Mouse (Mus musculus) left cerebral cortex, adult 18-20 months (tissue): ENCODE measurements around the gene Rnf213. TPM values are rescaled to one million over a fixed set of nuclear protein-coding genes. Genes with fewer than 3 reads are reported as not detected.

Source experiments
- DNase-seq, 2 experiments: peaks; one replicate each; pipeline ENCODE4 v3.0.0; 2021 to 2022; ENCODE audit warnings: low spot score in 2 of 2, mixed read lengths in 1 of 2
- microRNA-seq, 2 experiments: library from miRNA; unstranded; fragments of <30 nt; microRNA quantifications; one replicate each; pipeline ENCODE4 v1.2.0; 2021
- total RNA-seq, 2 experiments: library from RNA; stranded (reverse); gene quantifications; 2 replicates each; pipeline ENCODE4 v1.2.3; 2021

Rnf213 gene
- total RNA-seq, 2 experiments from 2014 or later: 3.6 to 4.0 TPM

DNA sequence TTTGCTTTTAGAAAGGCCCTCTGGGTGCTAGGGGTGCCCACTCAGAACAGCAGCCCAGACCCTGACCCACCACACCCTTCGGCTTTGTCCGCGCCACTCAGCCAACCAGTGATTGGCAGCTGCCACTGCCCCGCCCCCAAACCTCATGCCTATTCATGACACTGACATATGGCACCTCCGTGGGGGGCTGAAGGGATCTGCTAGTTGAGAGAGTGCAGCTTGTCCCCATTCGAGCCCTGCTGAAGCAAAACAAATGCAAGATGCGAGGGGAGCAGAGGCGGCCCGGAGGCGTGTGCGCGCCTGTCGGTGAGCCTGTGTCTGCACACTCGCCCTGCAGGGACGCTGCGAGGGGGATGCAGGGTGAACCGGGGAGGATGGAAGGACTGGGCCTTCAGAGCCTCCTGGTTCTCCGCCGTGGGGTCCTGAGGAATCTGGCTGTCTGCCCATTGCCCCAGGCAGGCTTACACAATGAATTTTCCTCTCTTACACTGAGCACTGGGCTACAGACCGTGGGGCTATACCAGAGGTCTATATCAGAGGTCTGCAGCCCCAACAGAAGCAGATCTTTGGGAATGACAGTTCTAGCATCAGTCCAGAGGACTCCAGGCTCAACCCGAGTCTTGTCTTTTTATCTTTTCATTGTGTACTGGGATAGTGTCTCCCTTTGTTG, 122.2 kb downstream of the Rnf213 start:
- peak; percentile 68 to 83 for DNase-seq

DNA sequence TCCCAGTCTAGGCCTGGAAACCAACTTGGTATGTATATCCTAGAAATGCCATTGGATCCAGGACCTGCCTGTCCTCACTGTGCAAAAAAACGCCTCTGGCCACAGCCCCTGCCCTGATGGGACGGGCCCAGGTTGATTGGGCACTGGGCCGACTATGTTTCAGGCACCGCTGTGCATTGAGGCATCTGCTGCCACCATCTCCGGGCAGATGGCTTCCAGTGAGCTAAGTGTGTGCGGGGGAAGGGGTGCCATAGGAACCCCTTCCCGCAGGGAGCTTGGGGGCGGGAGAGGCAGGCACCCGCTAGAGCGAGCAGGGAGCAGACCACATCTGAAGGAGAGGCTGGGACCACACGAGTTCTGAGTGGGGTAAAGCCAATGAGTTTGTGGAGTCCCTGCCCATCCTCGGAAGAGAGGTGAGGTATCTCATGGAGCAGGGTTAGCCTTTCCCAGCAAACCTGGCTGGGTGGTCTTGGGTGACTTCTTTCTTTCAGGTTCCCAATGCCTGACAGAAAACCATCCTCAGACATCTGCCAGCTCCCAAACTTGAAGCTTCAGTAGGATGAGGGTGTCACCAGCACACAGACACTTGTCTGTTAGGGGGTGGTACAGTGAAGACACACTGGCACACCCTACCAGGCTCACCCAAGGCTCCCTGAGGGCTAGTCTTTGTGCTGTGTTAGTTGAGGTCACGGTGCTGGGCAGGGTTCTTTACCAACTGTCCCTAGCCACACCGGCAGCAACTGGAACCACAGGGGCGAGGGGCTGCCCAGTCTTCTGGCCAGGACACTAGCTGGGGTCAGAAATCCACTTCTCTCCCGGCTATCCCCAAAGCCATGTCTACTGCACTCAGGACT, 123.2 kb downstream of the Rnf213 start:
- DNase-seq: peak; percentile 71 to 85

DNA sequence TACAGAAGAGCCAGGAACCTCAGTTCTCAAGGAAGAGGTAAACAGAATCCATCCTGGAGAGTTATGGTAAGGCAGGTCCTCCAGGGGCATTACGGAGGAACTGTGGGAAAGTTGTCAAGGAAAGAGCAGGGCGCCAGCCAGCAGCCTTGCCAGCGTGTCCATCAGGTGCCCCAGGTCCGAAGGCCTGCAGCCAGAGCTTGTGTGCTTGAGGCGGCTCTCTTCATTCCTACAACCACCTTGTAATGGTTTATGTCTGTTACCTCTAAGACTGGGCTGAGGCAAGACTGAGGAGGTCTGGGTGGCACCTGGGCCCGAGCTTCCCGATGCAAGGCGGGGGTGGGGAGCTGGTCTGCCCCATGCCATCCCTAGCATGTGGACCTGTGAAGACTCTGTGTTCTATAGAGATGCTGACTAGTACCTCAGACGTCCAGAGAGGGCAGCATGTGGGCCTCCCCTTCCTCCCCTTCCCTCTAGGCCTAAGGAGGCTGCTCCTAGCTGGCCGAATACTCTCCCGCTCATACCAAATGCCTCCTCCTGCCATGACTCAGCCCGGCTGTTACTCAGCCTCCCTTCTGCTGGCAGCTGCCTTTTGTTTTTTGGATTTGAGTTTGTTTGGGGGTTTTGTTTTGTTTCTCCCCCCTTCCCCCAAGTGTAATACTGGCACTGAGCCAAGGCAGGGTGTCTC, 123.9 kb downstream of the Rnf213 start:
- peak; percentile 53 to 64 for DNase-seq

DNA sequence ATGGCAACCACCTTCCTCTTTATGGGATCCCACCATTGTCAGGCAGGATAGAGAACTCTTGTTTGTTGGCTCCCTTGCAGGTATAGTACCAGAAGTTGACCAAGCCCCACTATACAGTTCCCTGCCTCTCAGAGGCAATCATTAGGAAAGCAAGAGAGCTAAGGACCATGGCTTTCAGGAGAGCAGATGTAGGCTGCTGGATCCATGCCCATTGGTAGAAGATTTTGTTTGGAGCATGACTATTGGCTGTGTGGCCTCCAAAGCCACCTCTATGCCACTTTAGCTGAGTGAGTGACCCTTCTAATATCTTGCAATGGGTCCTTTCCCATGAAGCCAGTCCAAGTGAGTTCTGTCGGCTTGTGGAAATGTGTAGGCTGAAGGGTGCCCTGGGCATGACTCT, 126.5 kb downstream of the Rnf213 start:
- DNase-seq: no peak

DNA sequence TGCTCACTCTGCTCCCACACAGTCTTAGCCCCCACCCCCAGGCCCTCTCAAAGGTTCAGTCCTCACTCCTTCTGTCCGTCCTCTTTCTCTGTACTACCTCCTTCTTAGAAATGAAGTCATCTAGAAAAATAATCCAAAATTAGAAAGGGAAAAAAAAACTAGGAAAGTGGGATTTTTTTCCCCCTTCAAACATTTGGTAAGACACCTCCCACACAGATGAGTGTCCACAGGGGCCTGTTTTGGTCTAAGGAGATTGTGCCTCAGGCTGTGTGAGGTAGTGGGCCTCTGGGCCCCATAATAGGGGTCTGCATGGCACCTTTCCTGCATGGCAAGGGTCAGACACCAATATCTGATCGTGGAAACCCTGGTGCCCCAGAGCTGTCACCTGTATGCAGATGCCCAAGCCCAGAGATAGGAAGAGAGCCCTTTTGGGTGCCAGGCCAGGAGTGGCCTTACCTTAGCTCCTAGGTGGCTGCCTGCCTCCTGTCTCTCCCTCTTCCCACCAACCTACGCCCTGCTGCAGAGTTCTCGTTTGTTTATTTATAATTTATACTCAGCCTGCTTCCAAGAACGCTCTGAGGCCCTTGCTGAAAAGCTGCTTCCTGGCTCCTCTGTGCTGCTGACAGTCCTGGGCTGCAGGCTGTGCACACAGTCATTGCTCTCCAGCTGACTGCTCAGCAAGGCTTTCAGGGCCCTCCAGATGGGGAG, 127.3 kb downstream of the Rnf213 start:
- DNase-seq: peak in 1 of 2 experiments; percentile 62

DNA sequence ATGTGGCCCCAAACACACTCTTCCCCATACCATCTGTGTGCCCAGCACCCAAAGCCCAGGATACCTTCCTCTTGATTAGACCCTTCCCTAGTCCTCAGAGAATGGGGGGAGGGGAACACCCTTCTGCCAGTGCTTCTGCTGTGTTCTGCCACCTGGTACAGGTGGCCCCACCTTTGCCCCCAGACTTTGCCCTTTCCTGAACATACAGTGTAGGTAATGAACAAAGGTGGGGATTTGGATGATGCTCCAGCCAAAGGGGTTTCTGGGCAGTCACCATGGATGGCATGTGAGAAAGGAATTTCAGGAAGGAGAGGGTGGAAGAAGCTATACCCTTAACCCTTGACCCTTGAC, 127.8 kb downstream of the Rnf213 start:
- DNase-seq: no peak

DNA sequence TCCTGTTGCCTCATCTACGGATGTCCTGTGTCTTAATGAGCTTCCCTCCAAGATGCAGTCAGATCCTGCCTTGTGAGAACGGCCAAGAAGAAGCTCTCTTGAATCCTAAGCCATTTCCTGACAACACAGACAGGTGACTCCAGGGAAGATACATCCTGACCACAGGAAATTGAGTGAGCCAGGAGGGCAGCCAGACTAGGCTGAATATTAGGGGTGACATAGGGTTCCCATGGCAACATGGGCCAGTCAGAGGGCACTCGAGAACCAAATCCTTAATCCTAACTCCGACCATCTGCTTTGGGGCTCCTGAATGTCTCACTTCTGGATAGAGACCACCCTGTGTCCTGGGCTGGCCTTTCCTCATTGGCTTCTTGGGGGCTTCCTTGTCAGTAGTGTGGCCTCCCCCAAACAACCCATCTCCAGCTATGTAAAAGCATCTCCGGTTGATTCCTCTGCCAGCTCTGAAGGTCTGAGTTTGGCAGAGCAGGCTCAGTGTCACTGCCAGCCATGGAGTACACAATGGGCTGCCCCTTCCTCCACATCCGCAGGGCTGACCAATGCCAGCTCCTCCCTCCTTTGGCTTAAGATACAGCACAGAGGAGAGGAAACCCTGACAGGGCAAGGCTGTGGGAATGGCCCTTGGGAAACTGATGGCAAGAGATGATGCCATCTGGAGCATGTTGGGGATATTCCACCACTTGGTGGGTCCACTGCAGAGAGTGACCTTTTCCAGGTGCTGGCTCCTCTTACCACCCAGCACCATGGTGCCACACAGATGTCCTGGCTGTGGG, 129.2 kb downstream of the Rnf213 start:
- no peak for DNase-seq

DNA sequence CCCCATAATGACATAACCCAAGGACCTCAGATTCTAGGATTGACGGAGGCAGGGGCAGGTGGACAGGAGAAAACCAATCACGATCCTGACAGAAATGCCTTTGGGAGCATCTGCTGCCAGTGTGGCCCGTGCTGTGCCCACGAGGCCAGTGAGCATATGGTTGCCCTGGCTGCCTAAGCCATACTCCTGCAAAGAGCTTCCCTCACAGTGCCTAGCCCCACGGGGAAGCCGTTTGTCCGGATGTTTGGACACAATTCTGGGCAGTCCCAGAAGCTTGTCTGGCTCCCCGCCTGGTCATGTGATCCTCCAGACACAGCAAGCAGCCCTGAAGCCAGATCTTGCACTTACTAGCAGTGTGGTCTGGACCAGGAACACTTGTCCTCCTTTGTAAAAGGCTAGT, 129.9 kb downstream of the Rnf213 start:
- DNase-seq: no peak

DNA sequence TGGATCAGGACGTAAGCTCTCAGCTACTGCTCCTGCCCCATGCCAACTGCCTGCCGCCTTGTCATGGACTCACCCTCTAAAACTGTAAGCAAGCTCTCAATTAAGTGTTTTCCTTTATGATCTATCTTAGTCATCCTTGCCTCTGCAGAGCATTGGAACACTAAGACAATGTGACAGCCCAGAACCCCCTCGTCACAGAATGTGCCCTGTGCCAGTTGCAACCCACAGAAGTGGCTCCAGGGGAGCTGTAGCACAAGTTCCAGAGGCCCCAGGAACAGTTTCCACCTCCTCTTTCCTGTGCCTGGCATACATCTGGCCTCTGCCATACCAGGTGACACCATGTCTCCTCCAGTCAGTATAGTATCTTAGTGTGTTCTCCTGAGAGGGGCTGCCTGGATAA, 130.5 kb downstream of the Rnf213 start:
- no peak for DNase-seq

DNA sequence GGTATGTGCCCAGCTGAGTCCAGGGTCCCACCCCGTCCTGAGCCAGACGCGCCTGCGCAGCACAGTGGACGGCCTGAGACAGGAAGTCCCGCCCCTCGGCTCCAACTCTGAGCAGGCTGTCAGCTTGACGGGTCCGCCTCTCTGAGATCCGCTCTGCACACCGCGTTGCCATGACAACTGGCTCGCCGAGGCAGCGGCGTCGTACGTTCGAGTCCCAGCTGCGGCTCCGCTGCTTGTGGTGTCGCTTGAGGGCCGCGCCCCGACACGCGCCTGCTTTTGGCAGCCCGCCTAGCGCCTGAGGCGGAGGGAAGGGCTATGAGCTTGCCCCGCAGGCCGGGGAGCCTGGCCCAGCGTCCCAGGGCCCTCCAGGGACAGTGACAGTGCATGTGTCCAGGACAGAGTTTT, 131.6 kb downstream of the Rnf213 start:
- DNase-seq: peak; percentile 75 to 79

DNA sequence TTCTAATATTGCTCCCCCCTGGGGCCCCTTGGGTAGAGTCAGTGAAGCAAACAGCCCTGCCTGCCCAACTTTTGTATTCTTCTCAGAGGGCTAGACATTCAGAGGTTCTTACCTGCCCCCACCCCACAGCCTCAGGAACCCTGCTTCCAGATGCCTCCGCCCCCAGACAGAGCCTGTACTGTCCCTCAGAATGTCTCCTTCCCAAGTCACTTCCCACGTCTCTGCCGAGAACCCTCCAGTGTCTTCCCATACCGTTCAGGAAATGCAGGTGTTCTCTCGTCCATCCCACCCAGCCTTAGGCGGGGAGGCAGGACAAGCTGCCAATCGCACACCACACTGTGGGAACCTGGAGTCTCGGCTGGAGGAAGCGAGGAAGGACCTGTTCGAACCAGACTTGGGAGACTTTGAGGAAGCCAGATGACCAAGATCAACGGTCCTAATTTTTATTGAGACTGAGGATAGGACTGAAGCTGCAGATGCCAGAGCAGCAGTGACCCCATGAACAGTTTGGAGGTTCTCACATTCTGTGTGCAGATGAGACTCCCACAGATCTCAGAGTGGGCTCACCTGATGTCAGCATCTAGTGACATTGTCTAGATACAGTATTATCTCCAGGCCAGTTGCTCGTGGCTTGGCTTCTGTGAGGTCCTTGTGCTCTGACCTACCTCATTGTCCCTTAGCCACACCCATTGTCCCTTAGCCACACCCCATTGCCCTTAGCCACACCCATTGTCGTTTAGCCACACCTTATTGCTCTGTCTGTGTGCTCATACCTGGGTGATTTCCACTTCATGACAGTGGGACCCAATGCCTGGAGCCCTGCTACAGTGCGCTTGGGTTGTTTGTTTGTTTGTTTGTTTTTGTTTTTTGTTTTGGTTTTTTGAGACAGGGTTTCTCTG, 133.4 kb downstream of the Rnf213 start:
- no peak for DNase-seq

DNA sequence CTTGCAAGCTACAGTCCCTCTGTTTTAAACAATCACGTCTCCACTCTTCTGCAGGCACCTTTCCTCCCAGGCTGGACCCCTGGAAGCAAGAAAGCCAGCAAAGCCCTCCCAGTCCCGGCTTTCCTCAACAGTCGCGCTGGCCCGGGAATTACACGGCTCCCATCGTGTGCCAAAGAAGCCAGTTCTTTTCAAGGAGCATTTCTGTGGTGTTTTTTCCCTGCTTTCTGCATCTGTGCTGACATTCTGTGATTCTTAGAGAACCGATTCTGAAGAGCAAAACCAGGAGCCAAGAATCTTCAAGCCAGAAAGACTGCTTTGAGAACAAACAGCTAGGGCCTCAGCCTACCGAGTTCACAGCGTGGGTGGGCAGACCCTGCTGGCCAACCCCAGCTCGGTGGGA, 136.0 kb downstream of the Rnf213 start:
- no peak for DNase-seq

DNA sequence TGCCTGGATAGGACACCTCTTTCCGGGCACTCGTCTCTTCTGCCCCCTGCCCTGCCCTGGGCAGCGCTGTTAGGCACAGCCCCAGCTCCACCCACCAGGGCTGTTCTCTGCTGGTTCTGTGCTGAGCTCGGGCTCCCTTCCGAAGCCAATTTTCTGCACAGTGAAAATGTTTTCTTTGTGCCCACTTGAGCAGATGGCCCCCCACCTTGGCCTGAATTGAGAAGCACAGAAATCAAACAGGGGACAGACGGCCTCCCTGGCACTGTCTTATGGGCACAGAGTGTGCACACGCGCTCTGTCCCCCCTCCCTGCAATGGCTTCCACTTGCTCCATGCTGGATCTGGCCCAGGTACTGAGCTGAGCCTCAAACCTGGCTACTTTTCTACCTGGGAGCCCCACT, 139.6 kb downstream of the Rnf213 start:
- DNase-seq: no peak

DNA sequence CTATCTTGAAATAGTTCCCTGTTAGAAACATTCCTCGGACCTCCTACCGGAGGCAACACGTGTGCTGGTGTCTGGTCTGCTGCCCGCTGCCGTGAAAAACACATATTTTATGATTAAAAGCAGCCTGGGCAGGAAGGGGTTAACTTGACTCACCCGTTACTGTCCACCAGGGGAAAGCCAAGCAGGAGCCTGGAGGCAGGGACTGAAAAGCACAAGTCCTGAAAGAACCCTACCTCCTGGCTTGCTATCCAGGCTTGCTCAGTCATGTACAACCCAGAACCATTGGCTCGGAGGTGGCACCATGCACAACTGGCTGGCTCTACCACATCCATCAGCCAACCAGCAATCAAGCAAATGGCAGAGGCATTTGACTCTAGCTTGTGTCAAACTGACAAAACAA, 140.8 kb downstream of the Rnf213 start:
- DNase-seq: no peak

Small RNAs within 50 kb of the gene (microRNA-seq; reads per million reads assigned to microRNA genes)
- 0 to 0.50 reads per million in 2 experiments for gene Mir1932

Other genes with a start within 250 kb of the Rnf213 start
- 10 to 100 TPM; 24.8 to 27.5 TPM for gene Tbc1d16, start 164.6 kb upstream of the Rnf213 start, total RNA-seq
- gene Ccdc40, start 164.5 kb upstream of the Rnf213 start, total RNA-seq: under 1 TPM; 0.70 to 0.91 TPM
- gene Gaa, start 125.2 kb upstream of the Rnf213 start, total RNA-seq: 100 to 1,000 TPM; 242 to 279 TPM
- gene Eif4a3, start 93.0 kb upstream of the Rnf213 start, total RNA-seq: 10 to 100 TPM; 75.9 to 83.0 TPM
- gene Card14, start 85.3 kb upstream of the Rnf213 start, total RNA-seq: under 1 TPM; 0.12 to 0.28 TPM
- gene Sgsh, start 37.6 kb upstream of the Rnf213 start, total RNA-seq: 1 to 10 TPM; 3.9 to 4.1 TPM
- 1 to 10 TPM; 3.4 to 4.0 TPM for gene Slc26a11, start 37.5 kb upstream of the Rnf213 start, total RNA-seq
- gene Endov, start 98.2 kb downstream of the Rnf213 start, total RNA-seq: 10 to 100 TPM; 32.2 to 35.1 TPM
- gene Nptx1, start 154.7 kb downstream of the Rnf213 start, total RNA-seq: 100 to 1,000 TPM; 226 to 265 TPM
- 10 to 100 TPM; 63.1 to 64.1 TPM for gene Rptor, start 209.8 kb downstream of the Rnf213 start, total RNA-seq